Mouse (Mus musculus): ENCODE results near the gene Hectd4. TPM values are rescaled to one million over a fixed set of nuclear protein-coding genes. Genes with fewer than 3 reads are reported as not detected.

Gene Hectd4
- total and polyA plus RNA-seq, 2 experiments from 2014 or later, result 2.0 to 19.5 TPM

- 84% methylated on average over 2 of the region's 2 CpGs for WGBS
- Histone ChIP-seq H3K4me2 (ENCODE audit: low read depth, low read length) (no peak overlapping the region), H3K9ac (replicated peaks; ENCODE audit: low read depth, low read length) (no peak overlapping the region), H3K9me3 (replicated peaks; ENCODE audit: control insufficient read depth, low read length) (no peaks in the 10 kb centered on the region), H3K36me3 (replicated peaks; ENCODE audit: control insufficient read depth, insufficient read depth, low read length) (peaks cover 76% of the 10 kb centered on the region), H3K27ac (ENCODE audit: low read depth) (no peak overlapping the region), H3K4me3 (ENCODE audit: low read depth, low read length) (no peak overlapping the region), H3K27me3 (ENCODE audit: control insufficient read depth, insufficient read depth, low read length) (no peaks in the 10 kb centered on the region), H3K4me1 (ENCODE audit: control insufficient read depth, insufficient read depth) (no peaks in the 10 kb centered on the region)
- ATAC-seq (ENCODE audit: insufficient read depth, low read depth) (no peak), DNase-seq (ENCODE audit: low spot score) (no peak)
- TF ChIP-seq EP300 (IDR thresholded peaks at IDR 0.05; ENCODE audit: low read depth) (no peak), CTCF (IDR thresholded peaks at IDR 0.05; ENCODE audit: low read depth) (no peak)
These were observed 67.2 kb downstream of the Hectd4 start for GRCm38 (mm10) chr5:121287213-121287612.

DNA sequence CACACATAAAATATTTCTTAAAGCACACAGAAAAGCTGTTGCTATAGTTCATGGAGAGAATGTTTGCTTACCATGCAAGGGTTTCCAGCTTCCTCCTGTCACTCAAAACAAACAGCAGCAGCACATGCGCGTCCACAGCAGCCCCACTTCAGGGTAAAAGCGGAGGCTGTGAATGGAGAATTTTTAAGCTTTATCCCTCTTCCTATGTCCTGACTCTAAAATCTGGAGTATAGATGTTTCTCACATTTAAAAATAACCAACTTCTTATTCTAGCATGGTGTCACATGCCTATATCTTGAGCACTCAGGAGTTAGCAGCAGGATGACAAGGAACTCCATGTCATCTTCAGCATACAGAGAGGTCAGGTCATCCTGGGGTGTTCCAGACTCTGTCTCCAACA lies 70.3 kb downstream of the Hectd4 start:
- Histone ChIP-seq H3K36me3 (replicated peaks; ENCODE audit: control insufficient read depth, insufficient read depth, low read length) (peaks cover 87% of the 10 kb centered on the region), H3K27me3 (ENCODE audit: control insufficient read depth, insufficient read depth, low read length) (no peaks in the 10 kb centered on the region), H3K27ac (ENCODE audit: low read depth) (no peak overlapping the region), H3K9me3 (replicated peaks; ENCODE audit: control insufficient read depth, low read length) (no peaks in the 10 kb centered on the region), H3K4me2 (ENCODE audit: low read depth, low read length) (no peak overlapping the region), H3K4me1 (ENCODE audit: control insufficient read depth, insufficient read depth) (no peaks in the 10 kb centered on the region), H3K4me3 (ENCODE audit: low read depth, low read length) (no peak overlapping the region), H3K9ac (replicated peaks; ENCODE audit: low read depth, low read length) (no peak overlapping the region)
- ATAC-seq (ENCODE audit: insufficient read depth, low read depth) (no peak), DNase-seq (ENCODE audit: low spot score) (no peak)
- whole genome bisulfite sequencing, result 93% methylated on average over 3 of the region's 3 CpGs
- TF ChIP-seq EP300 (IDR thresholded peaks at IDR 0.05; ENCODE audit: low read depth) (no peak), CTCF (IDR thresholded peaks at IDR 0.05; ENCODE audit: low read depth) (no peak)

DNA sequence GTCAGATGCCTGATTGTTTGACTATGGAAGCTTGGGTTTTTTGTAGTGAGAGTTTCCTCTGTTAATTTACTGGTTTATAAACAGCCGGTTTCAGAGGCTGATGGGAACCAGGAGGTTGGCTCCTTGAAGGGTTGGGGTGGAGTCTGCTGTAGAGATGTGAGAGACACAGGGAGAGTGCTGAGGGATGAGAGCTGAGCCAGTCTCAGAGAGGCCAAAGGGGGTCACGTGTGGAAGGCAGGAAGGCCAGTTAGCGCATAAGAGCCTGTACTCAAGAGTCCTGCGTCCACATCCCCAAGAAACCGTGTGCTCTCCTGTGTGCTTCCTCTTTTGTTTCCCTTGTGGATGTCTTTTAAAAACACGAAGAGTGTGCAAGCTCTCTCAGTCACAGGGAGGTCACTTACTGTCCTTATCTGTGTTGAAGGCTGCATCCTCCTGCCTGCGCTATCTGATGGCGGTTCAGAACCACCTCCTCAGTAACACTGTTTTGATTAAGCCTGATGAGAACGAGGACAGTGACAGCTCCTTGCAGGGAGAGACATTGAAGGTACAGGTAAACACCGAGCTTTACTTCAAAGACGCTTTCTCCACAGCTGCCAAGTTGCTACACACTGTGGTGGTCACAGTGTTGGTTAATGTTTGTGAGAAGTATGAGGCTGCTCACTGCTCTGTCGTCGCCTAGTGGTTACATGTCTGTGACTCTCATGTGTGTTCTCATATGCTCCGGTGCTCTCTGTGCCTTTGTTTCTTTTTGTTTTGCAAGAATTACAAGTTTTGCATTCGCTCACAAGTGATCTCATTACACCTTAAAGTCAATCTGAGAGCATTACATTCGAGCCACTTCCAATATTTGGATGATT lies 72.5 kb downstream of the Hectd4 start:
- no peaks in the 10 kb centered on the region for H3K9me3 ChIP-seq (replicated peaks; ENCODE audit: control insufficient read depth, low read length)
- ATAC-seq (ENCODE audit: insufficient read depth, low read depth) (no peak), DNase-seq (ENCODE audit: low spot score) (no peak)
- TF ChIP-seq CTCF (IDR thresholded peaks at IDR 0.05; ENCODE audit: low read depth) (no peak), EP300 (IDR thresholded peaks at IDR 0.05; ENCODE audit: low read depth) (no peak)
- no peaks in the 10 kb centered on the region for H3K27me3 ChIP-seq (ENCODE audit: control insufficient read depth, insufficient read depth, low read length)
- no peak overlapping the region for H3K4me2 ChIP-seq (ENCODE audit: low read depth, low read length)
- H3K4me1 ChIP-seq (ENCODE audit: control insufficient read depth, insufficient read depth), result no peaks in the 10 kb centered on the region
- H3K36me3 ChIP-seq (replicated peaks; ENCODE audit: control insufficient read depth, insufficient read depth, low read length), result peaks cover 92% of the 10 kb centered on the region
- H3K9ac ChIP-seq (replicated peaks; ENCODE audit: low read depth, low read length), result no peak overlapping the region
- 68% methylated on average over 16 of the region's 16 CpGs for WGBS
- H3K4me3 ChIP-seq (ENCODE audit: low read depth, low read length), result no peak overlapping the region
- no peak overlapping the region for H3K27ac ChIP-seq (ENCODE audit: low read depth)

- Histone ChIP-seq H3K36me3 (replicated peaks; ENCODE audit: control insufficient read depth, insufficient read depth, low read length) (peaks cover 91% of the 10 kb centered on the region), H3K4me3 (ENCODE audit: low read depth, low read length) (no peak overlapping the region), H3K4me2 (ENCODE audit: low read depth, low read length) (no peak overlapping the region), H3K9me3 (replicated peaks; ENCODE audit: control insufficient read depth, low read length) (no peaks in the 10 kb centered on the region), H3K9ac (replicated peaks; ENCODE audit: low read depth, low read length) (no peak overlapping the region), H3K27me3 (ENCODE audit: control insufficient read depth, insufficient read depth, low read length) (no peaks in the 10 kb centered on the region), H3K27ac (ENCODE audit: low read depth) (no peak overlapping the region), H3K4me1 (ENCODE audit: control insufficient read depth, insufficient read depth) (no peaks in the 10 kb centered on the region)
- 83% methylated on average over 7 of the region's 7 CpGs for WGBS
- no peak for DNase-seq (ENCODE audit: low spot score)
- no peak for ATAC-seq (ENCODE audit: insufficient read depth, low read depth)
- no peak for TF ChIP-seq CTCF (IDR thresholded peaks at IDR 0.05; ENCODE audit: low read depth)
- no peak for TF ChIP-seq EP300 (IDR thresholded peaks at IDR 0.05; ENCODE audit: low read depth)
These were observed 85.0 kb downstream of the Hectd4 start for GRCm38 (mm10) chr5:121305009-121305408.

GRCm38 (mm10) chr5:121307620-121308019 lies 87.6 kb downstream of the Hectd4 start:
- TF ChIP-seq CTCF (IDR thresholded peaks at IDR 0.05; ENCODE audit: low read depth) (no peak), EP300 (IDR thresholded peaks at IDR 0.05; ENCODE audit: low read depth) (no peak)
- Histone ChIP-seq H3K4me3 (ENCODE audit: low read depth, low read length) (no peak overlapping the region), H3K4me1 (ENCODE audit: control insufficient read depth, insufficient read depth) (no peaks in the 10 kb centered on the region), H3K36me3 (replicated peaks; ENCODE audit: control insufficient read depth, insufficient read depth, low read length) (peaks cover 95% of the 10 kb centered on the region), H3K27ac (ENCODE audit: low read depth) (no peak overlapping the region), H3K27me3 (ENCODE audit: control insufficient read depth, insufficient read depth, low read length) (no peaks in the 10 kb centered on the region), H3K4me2 (ENCODE audit: low read depth, low read length) (no peak overlapping the region), H3K9ac (replicated peaks; ENCODE audit: low read depth, low read length) (no peak overlapping the region), H3K9me3 (replicated peaks; ENCODE audit: control insufficient read depth, low read length) (no peaks in the 10 kb centered on the region)
- no peak for DNase-seq (ENCODE audit: low spot score)
- ATAC-seq (ENCODE audit: insufficient read depth, low read depth), result no peak
- 86% methylated on average over 3 of the region's 3 CpGs for WGBS

DNA sequence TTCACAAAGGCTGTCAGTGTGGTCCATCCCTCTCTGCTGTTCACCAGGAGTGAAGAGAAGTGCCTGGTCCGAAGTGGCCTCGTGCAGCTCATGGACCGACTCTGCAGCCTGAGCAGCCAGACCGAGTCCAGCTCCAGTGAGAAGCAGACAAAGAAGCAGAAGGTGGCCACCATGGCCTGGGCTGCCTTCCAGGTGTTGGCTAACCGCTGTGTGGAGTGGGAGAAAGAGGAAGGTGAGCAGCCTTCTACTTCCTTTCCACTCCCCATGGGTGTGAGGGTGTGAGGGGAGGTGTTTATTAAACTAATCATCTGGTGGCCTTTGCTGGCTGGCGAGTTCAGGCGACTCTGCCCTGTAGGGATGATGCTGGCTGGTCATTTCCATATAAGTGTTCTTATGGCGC lies 91.6 kb downstream of the Hectd4 start:
- Histone ChIP-seq H3K9me3 (replicated peaks; ENCODE audit: control insufficient read depth, low read length) (no peaks in the 10 kb centered on the region), H3K27me3 (ENCODE audit: control insufficient read depth, insufficient read depth, low read length) (no peaks in the 10 kb centered on the region), H3K4me1 (ENCODE audit: control insufficient read depth, insufficient read depth) (no peaks in the 10 kb centered on the region), H3K4me2 (ENCODE audit: low read depth, low read length) (no peak overlapping the region), H3K9ac (replicated peaks; ENCODE audit: low read depth, low read length) (no peak overlapping the region), H3K4me3 (ENCODE audit: low read depth, low read length) (no peak overlapping the region), H3K36me3 (replicated peaks; ENCODE audit: control insufficient read depth, insufficient read depth, low read length) (peaks cover 92% of the 10 kb centered on the region), H3K27ac (ENCODE audit: low read depth) (no peak overlapping the region)
- ATAC-seq (ENCODE audit: insufficient read depth, low read depth) (no peak), DNase-seq (ENCODE audit: low spot score) (no peak)
- no peak for TF ChIP-seq CTCF (IDR thresholded peaks at IDR 0.05; ENCODE audit: low read depth)
- 93% methylated on average over 8 of the region's 8 CpGs for WGBS
